Mouse (Mus musculus) gastrocnemius, adult 2 months (tissue): ENCODE data around the gene Zbtb18. TPM values are rescaled to one million over a fixed set of nuclear protein-coding genes. Genes with fewer than 3 reads are reported as not detected.

ENCODE experiments used
- DNase-seq: peaks from one replicate; pipeline ENCODE4 v3.0.0; 2022
- H3K27ac ChIP-seq: fragments of 200-600 bp; 2 replicates; pipeline ENCODE4 v1.8.1; 2022; ENCODE audit warnings: mild to moderate bottlenecking
- H3K4me3 ChIP-seq: fragments of 200-600 bp; 2 replicates; pipeline ENCODE4 v1.8.1; 2022; ENCODE audit warnings: mild to moderate bottlenecking, moderate library complexity
- CTCF ChIP-seq: fragments of 200-600 bp; IDR thresholded peaks from 2 replicates; pipeline ENCODE4 v1.8.1; 2022; ENCODE audit warnings: antibody characterized with exemption, mild to moderate bottlenecking, moderate library complexity
- intact Hi-C: fragments of 180-260 bp; cut with DNase I; formaldehyde crosslinking; loops from one replicate; pipeline ENCODE4 v1.15.1; 2025
- long read RNA-seq, 2 experiments: library from polyadenylated mRNA; stranded (forward); transcript quantifications; one replicate each; pipeline ENCODE4 v2.0.0; 2021
- total RNA-seq, 2 experiments: library from RNA; stranded (reverse); gene quantifications; 2 replicates each; pipeline ENCODE4 v1.2.3; 2021

Zbtb18 gene
- total RNA-seq, result 100 to 1,000 TPM in 1 of 2 experiments, 10 to 100 TPM in 1; 97.8 to 110 TPM
- long read RNA-seq, experiment 1, full-length matches to known transcripts, result 28 of 37 reads
- long read RNA-seq, experiment 1, partial matches to known transcripts, result 0 of 37 reads
- long read RNA-seq, experiment 1, other reads (novel, unspliced or antisense), result 9 of 37 reads
- long read RNA-seq, experiment 2, full-length matches to known transcripts, result 27 of 42 reads
- long read RNA-seq, experiment 2, partial matches to known transcripts, result 2 of 42 reads
- long read RNA-seq, experiment 2, other reads (novel, unspliced or antisense), result 13 of 42 reads

DNA sequence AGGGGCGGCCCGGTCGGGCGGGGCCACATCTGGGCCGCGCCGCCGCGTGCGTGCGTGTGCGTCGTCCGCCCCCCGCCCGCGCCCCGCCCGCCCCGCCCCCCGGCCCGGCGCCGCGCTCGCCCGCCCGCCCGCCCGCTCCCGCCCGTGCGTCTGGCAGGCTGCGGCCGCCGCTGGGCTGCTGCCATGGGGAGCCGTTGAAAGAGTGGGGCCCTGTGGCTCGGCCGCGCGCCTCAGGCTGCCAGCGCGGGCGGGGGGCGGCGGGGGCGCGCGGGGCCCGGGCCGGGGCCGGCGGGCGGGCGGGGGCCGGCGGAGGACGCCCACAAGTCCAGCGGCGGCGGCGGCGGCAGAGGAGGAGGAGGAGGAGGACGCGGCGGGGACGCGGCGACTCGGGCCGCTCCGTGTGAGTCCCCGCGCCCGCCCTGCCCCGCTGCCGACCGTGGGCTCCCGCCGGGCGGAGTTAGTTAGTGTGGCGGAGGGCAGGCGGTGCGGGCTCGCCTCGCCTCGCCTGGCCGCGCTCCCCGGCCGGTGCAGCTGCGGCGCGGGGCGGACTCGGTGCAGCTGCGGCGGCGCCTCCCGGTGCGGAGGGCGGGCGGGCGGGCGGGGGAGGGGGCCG lies at the start of gene Zbtb18:
Gene Zbtb18, plus strand, starts transcription at position 156 of the 613 bp plus-strand sequence.
- peak within 1 kb of the TSS; percentile 86 for H3K4me3 ChIP-seq
- H3K27ac ChIP-seq, result peak within 1 kb of the TSS; percentile 99
- no peak for TF ChIP-seq CTCF
- intact Hi-C loops, result loop anchor here (2.0 to 10.0 kb wide), 6 partner anchors 185 to 1748 kb away; partner anchors contain the start of genes Adss, Akt3, Catspere2 and Chml
- peak; percentile 73 for DNase-seq

DNA sequence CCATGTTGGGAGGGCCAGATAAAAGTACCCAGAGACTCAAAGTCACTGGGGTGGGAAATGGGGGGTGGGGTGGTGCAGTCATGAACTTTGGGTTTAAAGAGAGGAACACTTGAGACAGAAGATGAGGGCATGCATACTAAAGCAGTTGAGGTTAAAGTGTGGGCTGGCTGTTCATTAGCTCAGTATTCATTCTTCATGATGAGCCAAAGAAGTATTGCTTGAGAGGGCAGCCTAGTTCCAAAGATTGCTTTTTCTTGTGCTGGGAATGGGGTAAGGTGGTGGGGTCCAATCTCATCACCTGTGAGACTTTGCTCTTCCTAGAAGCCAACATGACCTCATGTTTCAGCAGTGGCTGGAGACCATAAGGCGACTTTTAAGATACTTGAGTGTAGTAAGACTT lies 44.7 kb upstream of the Zbtb18 start:
- intact Hi-C loops, result no loop called here
- Histone ChIP-seq H3K27ac (no peak overlapping the region), H3K4me3 (no peak overlapping the region)
- no peak for TF ChIP-seq CTCF
- no peak for DNase-seq

DNA sequence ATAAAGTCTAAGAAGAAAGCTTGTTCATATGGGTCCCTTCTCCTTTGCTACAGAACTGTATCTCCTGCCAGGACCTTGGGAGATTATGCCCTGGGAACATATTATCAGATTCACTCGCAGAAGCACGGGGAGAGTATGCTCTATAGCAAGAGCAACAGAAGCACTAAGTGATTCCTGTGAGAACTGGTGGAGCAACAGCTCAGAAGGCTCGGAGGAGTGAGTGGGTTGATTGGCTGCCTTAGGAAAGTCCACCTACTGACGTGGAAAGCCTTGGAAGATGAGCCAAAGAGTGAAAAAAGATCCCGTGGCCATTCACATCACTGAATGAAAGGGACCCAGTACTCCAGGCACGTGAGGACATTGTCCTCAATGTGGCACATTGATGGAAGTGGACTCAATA lies 37.0 kb upstream of the Zbtb18 start:
- Histone ChIP-seq H3K4me3 (no peak overlapping the region), H3K27ac (no peak overlapping the region)
- TF ChIP-seq CTCF, result no peak
- intact Hi-C loops, result no loop called here
- DNase-seq, result no peak

DNA sequence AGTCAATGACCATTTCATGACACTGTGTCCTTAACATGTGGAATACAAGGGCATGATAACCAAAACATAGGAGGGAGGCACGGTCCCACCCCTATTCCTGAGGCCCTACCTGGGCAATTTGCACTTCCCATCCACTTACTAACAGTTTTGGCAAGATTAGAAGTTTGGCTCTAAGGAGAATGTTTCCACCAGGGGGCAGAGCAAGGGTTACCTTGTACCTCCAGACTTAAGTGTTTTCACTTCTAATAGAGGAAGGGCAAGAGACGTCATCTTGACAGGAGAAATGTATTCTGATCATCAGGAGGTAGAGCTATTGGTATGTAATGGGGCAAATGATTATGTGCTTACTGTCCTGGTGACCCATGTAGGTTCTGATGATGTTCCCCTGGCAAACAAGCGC lies 33.5 kb upstream of the Zbtb18 start:
- no peak overlapping the region for H3K4me3 ChIP-seq
- DNase-seq, result peak; percentile 28
- TF ChIP-seq CTCF, result peak; percentile 62
- H3K27ac ChIP-seq, result no peak overlapping the region
- intact Hi-C loops, result loop anchor here (2.0 kb wide), 1 partner anchor 276 kb away; no protein-coding TSS in a partner anchor

DNA sequence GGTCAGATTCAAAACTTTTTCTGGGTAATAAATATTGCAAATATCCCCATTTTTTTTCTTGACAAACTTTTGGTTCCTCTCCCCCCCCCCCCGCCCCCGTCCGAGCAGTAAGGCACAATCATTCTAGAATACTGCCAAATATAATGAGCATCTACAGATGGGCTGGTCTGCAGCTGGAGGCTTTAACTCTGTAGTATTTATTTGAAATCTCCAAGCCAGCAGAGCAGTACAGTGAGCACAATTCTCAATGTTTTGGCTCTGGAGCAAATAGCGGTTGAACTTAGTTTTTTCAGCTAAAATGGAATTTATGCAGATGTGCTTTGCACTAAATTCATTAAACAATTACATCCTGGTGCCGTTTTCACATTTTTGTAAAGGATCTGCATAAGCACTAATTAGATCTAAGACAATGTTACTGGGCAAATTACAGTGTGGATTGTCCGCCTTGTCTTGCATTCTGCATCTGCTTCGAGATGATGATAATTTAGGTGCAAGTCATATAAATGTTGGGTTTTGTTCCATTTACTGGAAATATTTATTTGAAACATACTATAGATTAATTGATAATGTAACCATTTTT lies 31.3 kb upstream of the Zbtb18 start:
- no peak for DNase-seq
- intact Hi-C loops, result no loop called here
- TF ChIP-seq CTCF, result no peak
- Histone ChIP-seq H3K27ac (no peak overlapping the region), H3K4me3 (no peak overlapping the region)

DNA sequence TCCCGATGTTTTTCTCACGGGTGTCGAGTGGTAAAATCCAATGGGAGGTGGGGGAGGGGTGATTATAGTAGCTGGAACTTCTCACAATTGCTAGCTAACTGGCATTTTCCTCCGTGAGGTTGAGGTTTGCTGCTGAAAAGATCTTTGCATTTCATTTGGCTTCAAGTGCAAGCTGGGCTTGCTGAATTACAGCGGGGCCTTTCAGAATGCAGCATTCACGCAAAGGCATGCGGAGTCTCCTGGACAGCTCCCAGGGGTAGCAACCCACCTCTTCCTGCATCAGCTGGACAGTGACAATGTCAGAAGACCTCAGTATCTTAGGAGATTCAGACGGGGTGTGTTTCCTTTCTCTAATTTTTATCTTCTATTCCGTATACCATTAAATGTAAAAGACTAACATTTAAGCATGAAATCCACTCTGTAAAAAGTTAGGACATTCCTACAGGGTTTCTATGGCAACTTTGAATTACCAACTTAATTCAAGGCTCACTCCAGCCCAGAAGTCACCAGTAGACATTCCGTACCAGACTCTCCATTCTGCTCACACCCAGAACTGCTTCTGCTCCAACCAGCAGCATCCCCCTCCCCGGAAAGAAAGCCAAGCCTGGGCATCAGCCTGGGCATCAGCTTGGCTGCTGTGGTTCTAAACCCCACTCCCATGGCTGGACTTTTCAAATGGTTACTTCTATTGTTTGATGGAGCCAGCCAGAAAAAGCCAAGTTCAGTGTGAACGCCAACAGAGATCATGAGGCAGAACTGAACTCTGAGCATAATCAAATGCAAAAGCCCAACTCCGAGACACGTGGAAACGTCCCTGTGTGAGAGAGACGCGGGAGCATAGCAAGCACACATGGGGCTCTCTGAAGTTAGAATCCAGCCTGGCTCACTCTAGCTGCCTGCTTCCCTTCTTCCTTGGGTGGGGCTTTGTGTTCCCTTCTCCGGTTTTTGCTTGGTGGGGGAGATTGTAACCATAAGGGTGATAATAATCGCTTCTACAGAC lies 30.5 kb upstream of the Zbtb18 start:
- Histone ChIP-seq H3K4me3 (no peak overlapping the region), H3K27ac (no peak overlapping the region)
- no peak for DNase-seq
- intact Hi-C loops, result no loop called here
- no peak for TF ChIP-seq CTCF

DNA sequence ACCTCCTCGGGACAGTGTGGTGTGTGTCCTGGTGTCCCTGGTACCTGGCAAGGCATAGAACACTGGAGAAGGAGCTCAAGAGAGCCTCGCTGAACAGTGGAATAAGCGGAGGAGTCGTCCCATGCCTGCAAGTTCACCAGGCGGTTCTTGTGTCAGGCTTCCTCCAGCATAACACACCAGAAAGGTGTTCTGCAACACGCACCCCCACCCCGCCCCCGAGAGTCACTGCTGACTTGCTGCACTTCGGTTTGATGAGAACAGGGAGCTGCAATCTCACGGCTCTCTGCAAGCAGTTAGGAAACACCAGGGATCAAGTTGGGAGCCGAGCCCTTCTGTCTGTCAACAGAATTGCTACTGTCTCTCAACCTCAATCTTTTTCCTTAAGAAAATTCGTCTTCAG lies 22.8 kb upstream of the Zbtb18 start:
- TF ChIP-seq CTCF, result no peak
- Histone ChIP-seq H3K4me3 (no peak overlapping the region), H3K27ac (no peak overlapping the region)
- no peak for DNase-seq
- intact Hi-C loops, result no loop called here

DNA sequence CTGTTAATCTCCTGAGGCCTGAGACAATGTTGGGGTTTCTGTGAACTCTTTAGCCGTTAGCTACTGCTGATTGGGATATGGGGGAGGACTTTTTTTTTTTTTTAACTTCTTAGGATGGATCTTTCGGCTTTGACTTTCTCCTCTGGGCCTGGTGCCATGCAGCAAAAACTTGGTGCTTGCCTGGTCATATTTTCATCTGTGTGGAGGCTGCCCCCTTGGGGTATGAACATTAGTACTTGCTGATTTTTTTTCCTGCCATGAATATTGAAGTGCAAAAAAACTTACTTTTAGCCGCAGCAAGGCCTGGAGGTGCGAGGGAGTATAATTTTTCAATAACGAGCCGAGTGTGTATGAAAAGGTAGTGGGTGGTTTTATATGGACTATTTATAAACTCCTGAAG lies 22.0 kb upstream of the Zbtb18 start:
- TF ChIP-seq CTCF, result peak; percentile 16; the same call in 1 of the 2 replicates
- intact Hi-C loops, result no loop called here
- no peak overlapping the region for H3K4me3 ChIP-seq
- H3K27ac ChIP-seq, result no peak overlapping the region
- no peak for DNase-seq

DNA sequence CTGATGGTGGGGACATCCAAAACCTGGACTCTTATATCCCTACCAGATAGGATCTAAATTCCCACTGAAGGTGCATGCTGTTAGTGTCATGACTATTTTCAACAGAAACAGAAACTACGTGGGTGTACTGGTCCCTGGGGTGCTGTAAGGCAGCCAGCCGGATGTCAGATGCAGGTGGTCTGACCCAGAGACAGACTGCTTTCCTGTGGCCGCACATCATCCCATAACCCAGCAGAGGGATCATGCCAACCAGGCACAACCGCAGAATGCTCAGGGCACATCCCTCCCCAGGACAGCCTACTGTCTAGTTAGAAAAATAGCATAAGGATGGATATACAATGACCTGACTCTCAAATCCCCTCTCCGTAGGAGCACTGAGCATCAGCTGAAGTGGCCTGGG lies 14.3 kb upstream of the Zbtb18 start:
- Histone ChIP-seq H3K4me3 (no peak overlapping the region), H3K27ac (no peak overlapping the region)
- no peak for DNase-seq
- no peak for TF ChIP-seq CTCF
- intact Hi-C loops, result no loop called here

DNA sequence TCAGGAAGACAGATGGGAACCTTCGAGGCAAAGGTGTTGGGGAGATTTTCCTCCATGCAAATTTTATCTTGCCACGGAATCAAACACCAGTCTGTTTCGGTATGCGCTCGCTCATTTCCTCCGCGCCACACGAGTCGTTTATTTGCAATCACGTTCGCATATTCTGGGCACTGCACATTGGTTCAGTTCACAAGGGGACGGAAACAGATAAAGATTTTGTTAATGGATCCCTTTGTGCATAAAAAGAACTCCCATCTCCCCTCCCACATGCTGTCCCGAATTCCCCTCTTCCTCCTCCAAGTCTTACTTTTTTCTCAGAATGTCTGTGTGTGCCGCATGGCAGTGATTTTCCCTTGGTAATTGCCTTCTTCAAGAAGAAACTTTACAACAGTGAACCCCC lies 13.8 kb upstream of the Zbtb18 start:
- no peak overlapping the region for H3K27ac ChIP-seq
- H3K4me3 ChIP-seq, result no peak overlapping the region
- intact Hi-C loops, result no loop called here
- no peak for TF ChIP-seq CTCF
- no peak for DNase-seq

DNA sequence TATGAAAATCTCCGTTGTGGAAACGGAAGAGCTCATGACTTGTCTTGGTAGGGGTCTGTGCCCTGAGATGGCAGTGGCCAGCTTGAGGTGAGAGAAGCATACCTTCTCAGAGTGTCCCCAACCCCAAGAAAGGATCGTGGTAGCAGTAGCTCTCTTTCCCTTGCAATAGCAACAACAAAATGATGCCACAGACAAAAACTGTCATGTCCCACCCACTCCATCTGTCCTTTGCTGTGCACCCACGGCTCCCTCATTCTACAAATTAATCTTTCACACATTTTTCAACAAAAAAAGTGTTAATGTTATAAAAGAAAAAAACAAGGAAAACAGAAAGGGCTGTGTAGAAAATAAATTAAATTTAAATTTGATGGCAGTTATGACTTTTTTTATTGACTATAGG lies 13.1 kb upstream of the Zbtb18 start:
- intact Hi-C loops, result no loop called here
- no peak overlapping the region for H3K4me3 ChIP-seq
- no peak for DNase-seq
- H3K27ac ChIP-seq, result no peak overlapping the region
- no peak for TF ChIP-seq CTCF

DNA sequence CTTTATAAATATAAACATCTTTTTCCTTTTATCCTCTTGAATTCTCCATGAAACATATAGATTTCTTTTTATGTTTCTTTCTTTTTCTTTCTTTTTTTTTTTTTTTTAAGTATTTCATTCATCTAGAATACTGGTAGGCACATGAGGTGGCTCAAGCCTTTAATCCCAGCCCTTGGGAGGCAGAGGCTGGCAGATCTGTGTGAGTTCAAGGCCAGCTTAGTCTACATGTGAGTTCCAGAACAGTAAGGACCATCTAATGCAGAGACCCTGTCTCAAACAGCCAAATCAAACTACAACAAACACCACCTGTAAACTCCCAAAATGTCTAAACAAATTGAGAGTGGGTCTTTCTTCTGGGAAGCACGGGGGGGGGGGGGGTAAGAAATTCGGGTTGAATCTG lies 1.7 kb upstream of the Zbtb18 start:
- H3K4me3 ChIP-seq, result peak overlapping the region; percentile 82
- intact Hi-C loops, result loop anchor here (5.0 to 10.0 kb wide), 5 partner anchors 183 to 1746 kb away; partner anchors contain the start of genes Adss, Akt3, Catspere2 and Chml

More for the DNA sequence above, 1.7 kb upstream of the Zbtb18 start:
- no peak overlapping the region; the same call in 1 of the 2 replicates for H3K27ac ChIP-seq
- DNase-seq, result no peak
- no peak for TF ChIP-seq CTCF
